Mouse (Mus musculus): Measurements from ENCODE around the gene Cfap97d2.
"Not testable (repeated sequence)": the region's sequence is repeated elsewhere in the genome, so short reads cannot be mapped to it uniquely, and the experiment has no call there.

The Cfap97d2 gene

GRCm38 (mm10) chr8:13740817-13741613, 35.3 kb downstream of the Cfap97d2 start:
- no peak for DNase-seq (ENCODE audit: extremely low spot score, low read depth, low spot score)

GRCm38 (mm10) chr8:13746212-13746611, 40.5 kb downstream of the Cfap97d2 start:
- DNase-seq (ENCODE audit: extremely low spot score, low read depth, low spot score) = not testable (repeated sequence)

- DNase-seq (ENCODE audit: extremely low spot score, low read depth, low spot score) = no peak
Observed at GRCm38 (mm10) chr8:13747626-13748025, 41.9 kb downstream of the Cfap97d2 start.

GRCm38 (mm10) chr8:13753680-13754079, 48.0 kb downstream of the Cfap97d2 start:
- peak; percentile 77 for DNase-seq (ENCODE audit: extremely low spot score, low read depth, low spot score)

GRCm38 (mm10) chr8:13756480-13756879, 50.8 kb downstream of the Cfap97d2 start:
- no peak for DNase-seq (ENCODE audit: extremely low spot score, low read depth, low spot score)

- peak; percentile 62 for DNase-seq (ENCODE audit: extremely low spot score, low read depth, low spot score)
Observed at GRCm38 (mm10) chr8:13756982-13757804, 51.5 kb downstream of the Cfap97d2 start, which contains the start of gene Cdc16. Gene Cdc16 (plus strand): TSS chr8:13757676.

DNA sequence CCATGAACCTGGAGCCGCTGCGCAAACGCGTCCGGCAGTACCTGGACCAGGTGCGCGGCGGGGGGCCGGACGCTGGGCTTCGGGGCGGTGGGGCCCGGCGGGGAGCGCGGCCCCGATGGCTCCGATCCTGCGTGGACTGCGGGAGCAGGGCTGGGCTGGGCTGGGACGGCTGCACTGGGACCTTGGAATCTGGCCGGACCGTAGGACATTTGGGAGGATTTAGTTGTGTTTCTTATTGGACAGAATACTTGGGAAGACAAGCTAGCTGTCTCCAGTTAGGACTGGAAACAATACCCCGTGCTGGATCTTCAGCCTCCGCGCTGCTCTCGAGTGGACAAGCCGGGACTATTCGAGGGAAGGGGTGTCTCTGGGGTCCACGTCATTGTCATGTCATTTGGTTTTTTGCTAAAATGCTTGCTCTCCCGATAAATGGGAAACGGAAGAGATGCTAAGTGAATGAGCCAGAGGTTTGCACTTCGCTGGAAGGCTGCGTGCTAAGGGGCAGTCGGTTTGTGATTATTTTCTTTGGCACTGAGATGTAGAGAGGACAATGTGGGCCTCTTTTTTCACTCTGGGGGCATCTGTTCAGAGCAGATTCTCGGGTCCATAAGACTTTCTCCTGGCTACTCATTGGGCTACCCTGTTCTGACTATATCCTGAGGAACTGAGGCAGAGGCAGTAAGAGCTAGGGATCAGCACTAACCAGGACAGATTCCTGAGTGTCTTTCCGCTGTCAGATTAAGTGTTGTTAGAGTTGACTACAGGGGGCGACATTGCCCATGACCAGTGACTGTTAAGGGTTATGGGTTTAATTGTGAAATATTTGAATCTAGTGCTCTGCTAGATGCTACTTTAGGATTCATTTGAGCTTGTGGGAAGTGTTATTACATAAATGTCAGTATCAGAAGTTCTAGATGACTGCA, 52.4 kb downstream of the Cfap97d2 start:
- DNase-seq (ENCODE audit: extremely low spot score, low read depth, low spot score) = no peak

DNA sequence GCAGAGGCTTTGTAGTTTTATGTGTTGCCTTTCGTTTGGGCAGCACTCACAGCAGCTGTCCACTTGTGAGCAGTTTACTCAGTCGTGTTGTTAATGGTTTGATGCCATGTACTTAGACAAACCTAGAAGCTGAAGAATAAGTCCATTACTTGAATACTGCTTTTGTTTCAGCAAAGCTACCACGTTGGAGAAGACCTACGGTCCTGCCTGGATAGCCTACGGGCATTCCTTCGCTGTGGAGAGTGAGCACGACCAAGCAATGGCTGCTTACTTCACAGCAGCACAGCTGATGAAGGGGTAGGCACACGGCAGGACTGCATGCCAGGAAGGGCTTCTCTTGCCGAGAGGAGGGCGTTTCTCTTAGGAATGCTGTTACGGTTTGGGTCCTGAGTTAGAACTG, 63.5 kb downstream of the Cfap97d2 start:
- no peak for DNase-seq (ENCODE audit: extremely low spot score, low read depth, low spot score)

DNA sequence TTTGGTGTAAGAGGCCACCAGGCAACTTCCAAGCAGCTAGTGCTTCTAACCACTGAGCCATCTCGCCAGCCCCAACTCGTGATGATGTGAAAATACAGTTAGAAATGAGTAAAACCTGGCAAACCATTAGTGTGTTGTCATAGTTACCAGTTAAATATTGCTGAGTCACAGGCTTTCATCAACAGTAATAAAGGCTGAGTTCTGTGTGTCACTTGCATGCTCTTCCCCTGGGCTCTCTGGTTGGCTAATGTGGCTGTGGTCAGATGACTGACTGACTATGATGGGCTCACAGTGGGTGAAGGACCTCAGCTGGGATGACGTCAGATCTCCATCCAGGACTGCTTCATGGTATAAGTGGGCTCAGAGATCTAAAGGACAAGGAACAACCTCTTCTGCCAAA, 74.8 kb downstream of the Cfap97d2 start:
- DNase-seq (ENCODE audit: extremely low spot score, low read depth, low spot score) = no peak

DNA sequence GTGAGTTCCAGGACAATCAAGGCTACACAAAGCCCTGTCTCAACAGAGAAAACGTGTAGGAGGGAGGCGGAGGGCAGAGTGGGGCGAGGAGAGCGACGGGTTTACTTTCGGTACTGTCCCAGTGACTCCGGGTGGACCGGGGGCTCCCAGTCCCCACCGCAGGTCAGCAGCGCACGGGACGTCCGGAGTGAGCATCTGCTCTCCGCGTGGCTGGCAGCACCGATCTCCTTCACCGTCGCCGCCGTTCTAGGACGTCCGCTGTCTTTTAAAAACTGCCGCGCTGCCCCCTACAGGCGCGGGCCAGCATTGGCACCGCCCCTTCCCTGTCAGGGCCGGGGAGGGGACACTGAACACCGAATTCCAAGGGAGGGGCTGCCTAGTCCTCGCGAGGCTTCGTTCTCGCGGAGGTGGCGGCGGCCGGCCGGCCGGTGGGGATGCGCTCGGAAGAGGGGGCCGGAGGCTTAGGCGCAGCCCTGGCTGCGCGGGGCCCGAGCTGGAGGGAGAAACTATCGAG, 79.6 kb downstream of the Cfap97d2 start, which contains the start of gene Upf3a:
TSS of gene Upf3a (plus strand) at position 366 of the 514 bp plus-strand sequence.
- DNase-seq (ENCODE audit: extremely low spot score, low read depth, low spot score) = peak; percentile 78

GRCm38 (mm10) chr8:13785764-13786299, 80.1 kb downstream of the Cfap97d2 start:
- peak; percentile 74 for DNase-seq (ENCODE audit: extremely low spot score, low read depth, low spot score)

GRCm38 (mm10) chr8:13789606-13790005, 83.9 kb downstream of the Cfap97d2 start:
- DNase-seq (ENCODE audit: extremely low spot score, low read depth, low spot score) = no peak

All from hindlimb bud, embryonic 11.5 days (tissue).